In genomic region chr5:33371137-33371536, GRCm38 (mm10) we compare ENCODE assay signal across 7 mouse cellular contexts. TPM values are rescaled to one million over a fixed set of nuclear protein-coding genes. Genes with fewer than 3 reads are reported as not detected.
A peak's percentile ranks its signal among the peaks of the same experiment; 100 is the strongest.
DNase-seq lines count a peak whose midpoint lies in the region; ATAC-seq and TF ChIP-seq lines count a peak whose summit lies in the region.

No protein-coding gene starts in this region.

- H3K9me3 ChIP-seq in kidney, embryonic 16.5 days (ENCODE audit: low read length) = no peaks in the 10 kb centered on the region
- H3K9me3 ChIP-seq in E14TG2a.4 (ENCODE audit: low read length) = no peaks in the 10 kb centered on the region

- TF ChIP-seq POLR2A in liver, adult 2 months (IDR thresholded peaks at IDR 0.05; ENCODE audit: extremely low read depth, insufficient read depth, low read length) = no peak
- no peak for TF ChIP-seq POLR2A in small intestine, adult 2 months (IDR thresholded peaks at IDR 0.05; ENCODE audit: low read depth, low read length)

- DNase-seq in kidney, adult 9 months = peak; percentile 30
- peak; percentile 26 for DNase-seq in Muller cell, postnatal 12 days (ENCODE audit: inconsistent ontology term)
- peak; percentile 11 for DNase-seq in liver, adult 2 months (ENCODE audit: extremely low read depth, low read depth, low spot score)
- no peak for DNase-seq in natural killer cell, adult 2 months (ENCODE audit: low spot score in 2 of 2)

- H3K79me2 ChIP-seq in liver, adult 2 months (ENCODE audit: control insufficient read depth, insufficient read depth, low read length) = no peaks in the 10 kb centered on the region

- no peak for ATAC-seq in kidney, embryonic 16.5 days (ENCODE audit: low FRiP score, low TSS enrichment)

- H3K27me3 ChIP-seq in kidney, embryonic 16.5 days (ENCODE audit: insufficient read depth, low read length) = no peaks in the 10 kb centered on the region
- H3K27me3 ChIP-seq in E14TG2a.4 (ENCODE audit: insufficient read depth, low read length) = no peaks in the 10 kb centered on the region
- no peaks in the 10 kb centered on the region for H3K27me3 ChIP-seq in liver, adult 2 months (ENCODE audit: control insufficient read depth, insufficient read depth, low read length)
- no peaks in the 10 kb centered on the region for H3K27me3 ChIP-seq in small intestine, adult 2 months (ENCODE audit: control insufficient read depth, insufficient read depth, low read length)

- TF ChIP-seq CTCF in E14TG2a.4 (conservative IDR thresholded peaks at IDR 0.05; ENCODE audit: low read length) = 0 out of 2 replicates have a peak, but pooled peaks have one; percentile 10
- TF ChIP-seq CTCF in liver, adult 2 months (IDR thresholded peaks at IDR 0.05; ENCODE audit: low read depth, low read length) = peak; percentile 29; the same call in 1 of the 2 replicates
- TF ChIP-seq CTCF in small intestine, adult 2 months (IDR thresholded peaks at IDR 0.05; ENCODE audit: extremely low read depth, insufficient read length, insufficient replicate concordance, low read depth, low read length) = peak; percentile 44; the same call in 1 of the 2 replicates

- no peaks in the 10 kb centered on the region for H3K4me1 ChIP-seq in kidney, embryonic 16.5 days (ENCODE audit: insufficient read depth, low read length)
- H3K4me1 ChIP-seq in E14TG2a.4 (replicated peaks; ENCODE audit: low read depth, low read length) = peaks cover 3% of the 10 kb centered on the region; the same call in 1 of the 2 replicates
- no peaks in the 10 kb centered on the region for H3K4me1 ChIP-seq in liver, adult 2 months (ENCODE audit: control insufficient read depth, insufficient read depth, low read length)
- H3K4me1 ChIP-seq in small intestine, adult 2 months (ENCODE audit: control insufficient read depth, insufficient read depth, insufficient read length, low read length) = peaks cover 10% of the 10 kb centered on the region

- H3K9ac ChIP-seq in kidney, embryonic 16.5 days (replicated peaks; ENCODE audit: low read length) = no peak overlapping the region
- no peak overlapping the region for H3K9ac ChIP-seq in liver, adult 2 months (ENCODE audit: low read depth, low read length)

- H3K4me2 ChIP-seq in kidney, embryonic 16.5 days (replicated peaks; ENCODE audit: low read depth, low read length) = no peak overlapping the region

- no peak overlapping the region for H3K27ac ChIP-seq in kidney, embryonic 16.5 days (ENCODE audit: low read length)
- no peak overlapping the region for H3K27ac ChIP-seq in liver, adult 2 months (replicated peaks; ENCODE audit: insufficient read depth, low read depth, low read length)
- H3K27ac ChIP-seq in small intestine, adult 2 months (ENCODE audit: insufficient read depth, low read depth, low read length) = no peak overlapping the region

- H3K36me3 ChIP-seq in kidney, embryonic 16.5 days (ENCODE audit: insufficient read depth, low read length) = peaks cover 69% of the 10 kb centered on the region
- H3K36me3 ChIP-seq in E14TG2a.4 (ENCODE audit: insufficient read depth, low read length) = peaks cover 84% of the 10 kb centered on the region
- peaks cover 12% of the 10 kb centered on the region for H3K36me3 ChIP-seq in liver, adult 2 months (ENCODE audit: control insufficient read depth, insufficient read depth, low read length)
- H3K36me3 ChIP-seq in small intestine, adult 2 months (ENCODE audit: control insufficient read depth, insufficient read depth, low read length) = peaks cover 60% of the 10 kb centered on the region

- no peak overlapping the region for H3K4me3 ChIP-seq in kidney, embryonic 16.5 days (ENCODE audit: low read length)
- H3K4me3 ChIP-seq in E14TG2a.4 (replicated peaks; ENCODE audit: low read length) = no peak overlapping the region
- no peak overlapping the region for H3K4me3 ChIP-seq in liver, adult 2 months (ENCODE audit: insufficient read depth, low read depth, low read length)
- H3K4me3 ChIP-seq in small intestine, adult 2 months (ENCODE audit: low read depth, low read length) = no peak overlapping the region

RNA-seq across cellular contexts. Expression of gene Uvssa, which starts 7.2 kb away (rescaled TPM):
- 9.2 and 9.5 TPM in 2 replicates for polyA plus RNA-seq in kidney, embryonic 16.5 days (2015; fragmentation: Nextera tagmentation; extraction: Ambion mirVana)
- 4.2 and 4.4 TPM in 2 replicates for total RNA-seq in liver, adult 2 months (2014; rRNA removed)
- 2.5 and 3.4 TPM in 2 replicates for polyA plus RNA-seq in liver, adult 2 months (2012; rRNA removed)
- polyA plus RNA-seq in small intestine, adult 2 months (2012; rRNA removed) = 1.2 and 2.3 TPM in 2 replicates

RNA-seq across cellular contexts. Expression of gene Maea, which starts 35.8 kb away (rescaled TPM):
- 152 and 154 TPM in 2 replicates for polyA plus RNA-seq in kidney, embryonic 16.5 days (2015; fragmentation: Nextera tagmentation; extraction: Ambion mirVana)
- 24.8 and 26.0 TPM in 2 replicates for total RNA-seq in liver, adult 2 months (2014; rRNA removed)
- polyA plus RNA-seq in liver, adult 2 months (2012; rRNA removed) = 41.1 and 46.6 TPM in 2 replicates
- 56.7 and 119 TPM in 2 replicates for polyA plus RNA-seq in small intestine, adult 2 months (2012; rRNA removed)

Comparison
In these comparisons a context has a peak if more than half of its experiments do, and no peak if none do; other contexts are left out.
1. DNase-seq: peak in kidney, adult 9 months (single experiment), Muller cell, postnatal 12 days (single experiment) and liver, adult 2 months (single experiment); none in natural killer cell, adult 2 months (0 of 2).
2. Peak in every context shown above with its lines, with median percentiles within 50 percentile points of each other: CTCF ChIP-seq.